Mouse (Mus musculus) gastrocnemius, adult 2 months (tissue): Measurements from ENCODE around the gene Lrrc74a. TPM values are rescaled to one million over a fixed set of nuclear protein-coding genes. Genes with fewer than 3 reads are reported as not detected.
A peak's percentile ranks its signal among the peaks of the same experiment; 100 is the strongest.

Source experiments
- DNase-seq: peaks from one replicate; pipeline ENCODE4 v3.0.0; 2022
- H3K27ac ChIP-seq: fragments of 200-600 bp; 2 replicates; pipeline ENCODE4 v1.8.1; 2022; ENCODE audit warnings: mild to moderate bottlenecking
- H3K4me3 ChIP-seq: fragments of 200-600 bp; 2 replicates; pipeline ENCODE4 v1.8.1; 2022; ENCODE audit warnings: mild to moderate bottlenecking, moderate library complexity
- CTCF ChIP-seq: fragments of 200-600 bp; IDR thresholded peaks from 2 replicates; pipeline ENCODE4 v1.8.1; 2022; ENCODE audit warnings: antibody characterized with exemption, mild to moderate bottlenecking, moderate library complexity
- intact Hi-C: fragments of 180-260 bp; cut with DNase I; formaldehyde crosslinking; loops from one replicate; pipeline ENCODE4 v1.15.1; 2025
- total RNA-seq, 2 experiments: library from RNA; stranded (reverse); gene quantifications; 2 replicates each; pipeline ENCODE4 v1.2.3; 2021

Gene Lrrc74a
- total RNA-seq, 2 experiments from 2014 or later = not detected

GRCm38 (mm10) chr12:86699965-86700926, 33.9 kb upstream of the Lrrc74a start:
- intact Hi-C loops = no loop called here
- TF ChIP-seq CTCF = no peak
- DNase-seq = no peak
- Histone ChIP-seq H3K4me3 (no peak overlapping the region), H3K27ac (no peak overlapping the region)

GRCm38 (mm10) chr12:86700927-86701310, 33.2 kb upstream of the Lrrc74a start:
- DNase-seq = no peak
- H3K27ac ChIP-seq = no peak overlapping the region
- intact Hi-C loops = no loop called here
- no peak for TF ChIP-seq CTCF
- H3K4me3 ChIP-seq = no peak overlapping the region

GRCm38 (mm10) chr12:86701491-86701890, 32.7 kb upstream of the Lrrc74a start:
- no peak for TF ChIP-seq CTCF
- intact Hi-C loops = no loop called here
- no peak overlapping the region for H3K4me3 ChIP-seq
- H3K27ac ChIP-seq = no peak overlapping the region
- no peak for DNase-seq

- H3K4me3 ChIP-seq = no peak overlapping the region
- no peak for DNase-seq
- no peak for TF ChIP-seq CTCF
- intact Hi-C loops = no loop called here
- H3K27ac ChIP-seq = no peak overlapping the region
Measured at GRCm38 (mm10) chr12:86702690-86703089, 31.5 kb upstream of the Lrrc74a start.

- Histone ChIP-seq H3K4me3 (no peak overlapping the region), H3K27ac (no peak overlapping the region)
- intact Hi-C loops = no loop called here
- no peak for TF ChIP-seq CTCF
- DNase-seq = no peak
Measured at GRCm38 (mm10) chr12:86705843-86706242, 28.3 kb upstream of the Lrrc74a start.

- no peak overlapping the region for H3K4me3 ChIP-seq
- intact Hi-C loops = no loop called here
- DNase-seq = no peak
- TF ChIP-seq CTCF = peak; percentile 28
- no peak overlapping the region for H3K27ac ChIP-seq
Measured at GRCm38 (mm10) chr12:86714026-86714425, 20.1 kb upstream of the Lrrc74a start.

GRCm38 (mm10) chr12:86715401-86715800, 18.8 kb upstream of the Lrrc74a start:
- Histone ChIP-seq H3K4me3 (no peak overlapping the region), H3K27ac (no peak overlapping the region)
- TF ChIP-seq CTCF = peak; percentile 82
- intact Hi-C loops = no loop called here
- peak; percentile 75 for DNase-seq

- DNase-seq = no peak
- TF ChIP-seq CTCF = no peak
- intact Hi-C loops = no loop called here
- Histone ChIP-seq H3K27ac (no peak overlapping the region), H3K4me3 (no peak overlapping the region)
Measured at GRCm38 (mm10) chr12:86716962-86717361, 17.2 kb upstream of the Lrrc74a start.

- H3K4me3 ChIP-seq = no peak overlapping the region
- DNase-seq = no peak
- TF ChIP-seq CTCF = no peak
- intact Hi-C loops = no loop called here
- no peak overlapping the region for H3K27ac ChIP-seq
Measured at GRCm38 (mm10) chr12:86719961-86720639, 14.1 kb upstream of the Lrrc74a start.

- intact Hi-C loops = no loop called here
- TF ChIP-seq CTCF = no peak
- Histone ChIP-seq H3K27ac (no peak overlapping the region), H3K4me3 (no peak overlapping the region)
- DNase-seq = no peak
Measured at GRCm38 (mm10) chr12:86721453-86721852, 12.7 kb upstream of the Lrrc74a start.

GRCm38 (mm10) chr12:86724300-86724699, 9.9 kb upstream of the Lrrc74a start:
- intact Hi-C loops = no loop called here
- no peak overlapping the region for H3K4me3 ChIP-seq
- H3K27ac ChIP-seq = no peak overlapping the region
- TF ChIP-seq CTCF = no peak
- no peak for DNase-seq

GRCm38 (mm10) chr12:86725706-86726105, 8.5 kb upstream of the Lrrc74a start:
- TF ChIP-seq CTCF = no peak
- Histone ChIP-seq H3K27ac (peak overlapping the region; percentile 84), H3K4me3 (peak overlapping the region; percentile 83)
- intact Hi-C loops = no loop called here
- no peak for DNase-seq

GRCm38 (mm10) chr12:86726120-86726640, 8.0 kb upstream of the Lrrc74a start, which contains the start of gene Angel1:
Gene Angel1 (minus strand): TSS chr12:86726460.
- Histone ChIP-seq H3K27ac (peak within 1 kb of the TSS; percentile 84), H3K4me3 (peak within 1 kb of the TSS; percentile 83)
- peak; percentile 99 for DNase-seq
- intact Hi-C loops = no loop called here
- TF ChIP-seq CTCF = 0 out of 2 replicates have a peak, but pooled peaks have one; percentile 15
